Mouse (Mus musculus): Measurements from ENCODE around the gene Dnmt3l. TPM values are rescaled to one million over a fixed set of nuclear protein-coding genes. Genes with fewer than 3 reads are reported as not detected.

Dnmt3l gene
- total RNA-seq, 2 experiments from 2014 or later = not detected

GRCm38 (mm10) chr10:78105548-78105947 is 63.8 kb downstream of the Dnmt3l start:
- no peak for DNase-seq
- intact Hi-C loops (cut with DNase I; ENCODE audit: low total_unique reads) = no loop called here

Other genes with a start within 250 kb of the Dnmt3l start
- not detected for gene Gm9639, start 246.9 kb upstream of the Dnmt3l start, total RNA-seq (2021)
- not detected for gene Gm19668, start 242.8 kb upstream of the Dnmt3l start, total RNA-seq (2021)
- gene Gm9507, start 230.1 kb upstream of the Dnmt3l start, total RNA-seq (2021) = not detected
- not detected for gene Gm2696, start 227.3 kb upstream of the Dnmt3l start, total RNA-seq (2021)
- gene Krtap10-4, start 214.9 kb upstream of the Dnmt3l start, total RNA-seq (2021) = not detected
- not detected for gene Krtap10-10, start 206.0 kb upstream of the Dnmt3l start, total RNA-seq (2021)
- gene Gm36176, start 195.1 kb upstream of the Dnmt3l start, total RNA-seq (2021) = not detected
- not detected for gene Gm10318, start 189.1 kb upstream of the Dnmt3l start, total RNA-seq (2021)
- gene Gm3285, start 180.0 kb upstream of the Dnmt3l start, total RNA-seq (2021) = not detected
- gene Lrrc3, start 139.4 kb upstream of the Dnmt3l start, total RNA-seq (2021) = under 1 TPM; 0.33 to 0.41 TPM
- gene Trpm2, start 71.4 kb upstream of the Dnmt3l start, total RNA-seq (2021) = under 1 TPM; 0.04 to 0.33 TPM
- 1 to 10 TPM; 3.7 to 4.6 TPM for gene 1810043G02Rik, start 63.4 kb upstream of the Dnmt3l start, total RNA-seq (2021)
- gene Pfkl, start 31.9 kb upstream of the Dnmt3l start, total RNA-seq (2021) = 1 to 10 TPM; 9.0 to 9.3 TPM
- gene Aire, start 1.7 kb downstream of the Dnmt3l start, total RNA-seq (2021) = not detected
- 1 to 10 TPM; 1.6 to 2.0 TPM for gene Icosl, start 27.4 kb downstream of the Dnmt3l start, total RNA-seq (2021)
- gene D10Jhu81e, start 127.8 kb downstream of the Dnmt3l start, total RNA-seq (2021) = 100 to 1,000 TPM; 146 to 175 TPM
- gene Pwp2, start 143.2 kb downstream of the Dnmt3l start, total RNA-seq (2021) = 1 to 10 TPM; 8.2 to 8.8 TPM
- gene Trappc10, start 202.7 kb downstream of the Dnmt3l start, total RNA-seq (2021) = 10 to 100 TPM; 30.3 to 31.7 TPM